Mouse (Mus musculus) small intestine, adult 2 months (tissue): Measurements from ENCODE around the gene Ick.
"Not testable (repeated sequence)": the region's sequence is repeated elsewhere in the genome, so short reads cannot be mapped to it uniquely, and the experiment has no call there.

Experiments used
- CTCF ChIP-seq: fragments of 200-500 bp; IDR thresholded peaks from 2 replicates; pipeline ENCODE4 v1.5.1; 2012; ENCODE audit warnings: low read depth, mild to moderate bottlenecking, control low read depth, inconsistent platforms, low read length, moderate library complexity, mixed read lengths; ENCODE audit not compliant: insufficient replicate concordance, insufficient read length; ENCODE audit errors: extremely low read depth
- POLR2A ChIP-seq: fragments of 200-500 bp; IDR thresholded peaks from 2 replicates; pipeline ENCODE4 v1.6.1; 2012; ENCODE audit warnings: low read depth, mild to moderate bottlenecking, control low read depth, inconsistent platforms, low read length, moderate library complexity

DNA sequence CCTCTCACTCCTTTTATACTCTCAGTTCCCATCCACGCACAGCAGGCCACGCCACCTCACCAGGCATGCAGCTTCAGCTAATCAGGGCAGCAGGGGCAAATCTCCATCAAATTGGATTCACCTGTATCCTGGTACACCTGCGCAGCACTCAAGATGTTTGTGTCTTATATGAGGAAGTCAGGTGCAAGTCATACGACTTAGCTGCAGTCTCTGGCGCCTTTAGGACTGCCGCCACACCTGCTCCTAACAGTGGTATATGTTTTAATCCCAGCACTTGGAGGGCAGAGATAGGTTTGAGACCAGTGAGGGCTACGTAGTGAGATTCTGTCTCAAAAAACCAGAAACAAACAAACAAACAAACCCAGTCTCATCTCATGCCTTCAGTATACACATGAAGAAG, 73.5 kb downstream of the Ick start, which contains the start of gene Gsta4:
- not testable (repeated sequence) for TF ChIP-seq CTCF, POLR2A
